Mouse (Mus musculus): ENCODE measurements around the gene Slain1. TPM values are rescaled to one million over a fixed set of nuclear protein-coding genes. Genes with fewer than 3 reads are reported as not detected.
"Not testable (repeated sequence)": the region's sequence is repeated elsewhere in the genome, so short reads cannot be mapped to it uniquely, and the experiment has no call there.

The Slain1 gene
- total RNA-seq, 2 experiments from 2014 or later = 58.9 to 66.6 TPM

DNA sequence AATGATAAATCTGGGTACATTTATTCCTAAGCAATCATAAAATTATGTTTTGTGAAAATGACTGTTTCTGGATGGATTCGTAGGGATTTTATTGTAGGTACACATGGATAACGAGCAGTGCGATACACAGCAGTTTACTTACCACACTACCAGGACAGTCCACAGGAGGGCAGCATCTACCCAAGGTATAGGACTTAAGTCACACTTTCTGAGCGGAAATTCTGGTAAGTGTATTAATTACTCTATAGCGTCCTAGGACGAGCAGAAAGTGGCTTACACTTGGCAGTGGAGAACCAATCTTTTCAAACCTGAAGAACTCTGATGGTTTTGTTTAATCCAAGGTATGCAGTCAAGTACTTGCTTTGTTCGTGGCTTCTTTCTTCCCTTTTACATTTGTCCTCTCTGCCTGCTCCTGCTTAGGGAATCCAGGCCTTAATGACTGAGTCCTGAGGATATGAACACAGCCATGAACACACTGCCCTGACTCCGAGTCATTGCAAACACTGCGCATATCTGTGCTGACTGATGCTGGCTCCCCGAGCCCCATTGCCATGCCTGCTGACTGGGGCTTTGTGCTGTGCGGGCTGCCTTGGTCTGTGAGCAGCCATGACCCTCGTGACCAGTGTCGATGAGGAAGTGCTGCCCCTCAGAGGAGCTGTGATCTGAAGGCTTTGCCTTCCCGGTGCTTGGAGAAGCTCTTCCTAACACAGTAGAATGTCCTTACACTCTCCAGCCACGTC lies 69.0 kb downstream of the Slain1 start:
- peak; percentile 81 to 99 for DNase-seq (ENCODE audit: extremely low spot score in 1 of 2, low spot score in 1 of 2)

DNA sequence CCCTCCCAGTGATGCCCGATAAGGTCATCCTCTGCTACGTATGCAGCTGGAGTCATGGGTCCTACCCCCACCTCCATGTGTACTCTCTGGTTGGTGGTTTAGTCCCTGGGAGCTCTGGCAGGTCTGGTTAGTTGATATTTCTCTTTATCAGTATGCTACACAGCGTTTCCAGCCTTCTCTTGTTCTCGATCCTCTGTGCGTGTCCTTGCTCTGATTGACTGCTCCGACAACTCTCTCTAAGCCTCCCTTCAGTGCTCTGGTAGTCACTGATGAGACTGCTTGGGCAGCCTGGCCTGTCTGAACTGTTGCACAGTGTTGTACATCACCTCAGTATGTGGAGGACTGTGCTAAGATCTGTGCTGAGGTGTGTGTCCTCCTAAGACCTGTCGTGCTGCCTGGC lies 70.1 kb downstream of the Slain1 start:
- no peak for DNase-seq (ENCODE audit: extremely low spot score in 1 of 2, low spot score in 1 of 2)

DNA sequence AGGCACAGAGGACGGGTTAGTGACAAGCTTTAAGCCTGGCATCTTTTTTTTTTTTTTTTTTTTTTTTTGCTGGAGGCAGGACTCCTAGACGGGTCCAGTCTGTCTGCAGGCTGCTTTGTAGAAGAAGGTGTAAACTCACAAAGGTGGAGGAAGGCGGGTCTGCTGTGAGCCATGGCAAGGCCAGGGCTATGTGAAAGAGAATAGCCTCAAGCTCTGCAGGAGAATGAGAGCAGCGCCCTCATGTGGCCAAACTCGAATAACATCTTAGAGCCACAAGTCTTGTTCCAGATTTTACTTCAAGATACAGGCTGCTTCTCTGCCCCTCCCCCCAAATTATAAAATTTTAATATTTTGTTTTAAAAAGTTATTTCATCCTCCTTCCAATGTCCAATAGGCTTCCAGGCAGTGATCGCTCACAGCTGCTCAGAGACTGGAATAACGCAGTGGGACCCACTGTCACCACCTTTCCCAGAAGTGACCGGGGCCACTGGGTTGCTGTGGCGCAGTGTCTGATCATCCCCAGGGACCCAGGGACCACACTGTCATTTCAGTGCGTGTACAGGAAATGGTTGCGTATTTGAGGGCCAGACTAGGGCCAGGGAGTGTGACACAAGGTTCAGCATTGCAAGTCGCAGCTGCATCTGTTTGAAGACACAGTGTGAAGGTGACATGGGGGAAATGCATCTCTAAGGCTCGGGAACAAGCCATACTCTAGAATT lies 70.8 kb downstream of the Slain1 start:
- DNase-seq (ENCODE audit: extremely low spot score in 1 of 2, low spot score in 1 of 2) = peak; percentile 38 to 85

DNA sequence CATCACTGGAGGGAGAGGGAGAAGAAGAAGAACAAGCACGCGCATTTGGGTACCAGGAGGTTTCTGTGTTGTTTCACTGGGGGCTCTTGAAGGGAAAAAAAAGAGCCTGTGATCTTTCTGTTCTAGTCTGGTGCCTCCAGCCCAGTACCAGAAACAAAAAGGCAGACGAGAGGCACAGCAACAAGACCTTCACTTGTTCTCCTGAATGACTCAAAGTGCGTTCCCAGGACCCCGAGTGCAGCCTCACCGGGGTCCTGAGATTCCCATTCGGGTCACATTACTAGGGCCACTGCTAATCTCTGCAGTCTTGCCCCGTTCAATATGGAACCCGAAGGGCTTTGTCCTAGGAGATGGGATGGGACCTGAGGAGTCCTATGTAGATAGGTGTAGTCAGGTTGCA lies 73.3 kb downstream of the Slain1 start:
- DNase-seq (ENCODE audit: extremely low spot score in 1 of 2, low spot score in 1 of 2) = no peak

DNA sequence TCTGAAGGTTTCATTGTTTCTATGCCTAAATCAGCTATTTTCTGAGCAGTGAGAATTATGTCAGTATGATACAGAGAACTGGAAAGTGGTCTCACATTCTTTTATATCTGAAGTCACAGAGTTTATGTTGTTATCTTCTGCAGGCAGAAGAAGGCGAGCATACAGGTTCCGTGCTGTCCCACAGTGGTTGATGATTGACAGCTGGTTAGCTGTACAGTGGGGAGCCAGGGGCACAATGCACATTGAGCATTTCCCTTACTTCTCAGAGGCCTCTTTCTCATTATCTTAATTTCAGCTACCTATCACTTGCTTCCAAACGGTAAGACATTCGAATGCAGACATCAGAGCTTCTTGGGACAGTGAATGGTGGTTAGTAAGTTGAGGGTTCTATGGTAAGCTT lies 73.8 kb downstream of the Slain1 start:
- no peak for DNase-seq (ENCODE audit: extremely low spot score in 1 of 2, low spot score in 1 of 2)

DNA sequence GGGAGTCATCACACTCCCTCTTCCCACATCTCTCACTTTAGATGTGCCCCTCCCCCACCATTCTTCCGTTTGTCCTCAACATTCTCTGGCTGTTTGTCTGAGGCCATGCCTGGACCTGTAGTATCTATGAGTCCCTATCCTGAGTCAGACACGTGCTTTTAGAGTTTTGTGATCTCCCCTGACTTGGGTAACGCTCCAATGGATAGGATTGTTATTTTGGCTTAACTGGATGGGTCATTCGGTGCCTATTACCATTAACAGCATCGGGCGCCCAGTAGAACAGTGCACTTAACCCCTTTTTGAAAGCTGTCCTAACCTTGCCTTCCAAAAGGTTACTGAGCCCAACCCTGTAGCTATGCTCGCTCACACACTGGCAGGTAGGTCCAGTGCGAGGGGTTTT lies 78.5 kb downstream of the Slain1 start:
- DNase-seq (ENCODE audit: extremely low spot score in 1 of 2, low spot score in 1 of 2) = no peak

DNA sequence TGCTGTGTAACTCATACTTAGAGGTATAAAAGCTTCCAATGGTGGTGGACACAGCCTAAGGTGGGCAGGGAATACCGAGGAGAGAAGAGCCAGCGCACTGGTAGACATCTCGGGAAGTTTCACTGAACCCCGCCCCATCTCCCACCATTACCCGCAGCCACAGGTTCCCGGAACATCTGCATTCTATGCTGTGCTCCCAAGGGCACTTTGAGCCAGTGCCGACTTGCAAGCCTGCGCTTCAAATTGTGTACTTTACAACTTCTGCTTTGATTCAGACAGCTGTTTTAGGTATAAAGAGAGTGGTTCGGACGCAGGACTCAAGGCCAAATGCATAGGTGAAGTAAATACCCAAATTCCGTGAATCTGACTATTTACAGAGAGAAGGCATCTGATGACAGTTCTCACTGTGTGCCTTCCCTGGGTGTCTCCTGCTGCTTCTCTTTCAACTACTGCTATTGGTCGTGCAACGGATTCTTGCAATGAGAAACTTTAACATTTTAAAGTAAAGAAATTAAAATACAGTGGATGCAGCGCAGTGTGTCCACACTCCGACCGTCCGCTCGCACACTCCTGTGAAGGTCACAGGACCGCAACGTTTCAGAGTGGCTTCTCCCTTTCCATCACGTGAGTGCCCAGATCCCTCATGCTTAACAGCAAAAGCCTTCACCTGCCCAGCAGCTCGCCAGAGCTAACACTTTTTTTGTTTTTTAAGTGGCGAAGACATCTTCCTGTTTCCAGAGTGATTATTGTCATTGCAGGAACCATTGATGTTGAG lies 79.1 kb downstream of the Slain1 start:
- DNase-seq (ENCODE audit: extremely low spot score in 1 of 2, low spot score in 1 of 2) = no peak

DNA sequence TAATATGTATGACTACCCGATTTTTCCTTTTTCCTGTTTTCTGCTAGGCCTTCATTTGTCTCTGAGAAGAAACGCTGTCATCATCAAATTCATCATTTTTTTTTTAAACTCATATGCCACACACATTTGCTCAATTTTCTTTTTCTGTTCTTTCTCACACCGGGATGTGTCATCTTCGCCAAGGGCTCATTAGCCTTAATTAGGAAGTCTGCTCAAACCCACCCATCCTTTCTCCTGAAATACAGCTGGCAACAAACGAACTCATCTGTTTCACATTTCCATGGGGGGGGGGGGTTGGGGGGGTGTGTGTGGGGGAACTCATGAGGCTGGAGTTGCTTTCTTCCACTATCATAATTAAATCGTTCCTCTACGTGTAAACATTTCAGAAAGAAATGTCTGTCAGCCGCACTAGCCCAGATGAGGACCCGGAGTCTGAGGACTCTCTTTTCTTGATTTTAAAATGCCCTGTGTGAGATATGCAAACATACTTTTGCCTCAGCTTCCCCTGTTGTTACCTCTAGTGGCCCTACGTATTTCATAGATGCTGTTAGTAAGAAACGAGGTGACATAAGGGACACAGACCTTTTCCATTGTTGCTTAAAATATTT lies 79.8 kb downstream of the Slain1 start:
- DNase-seq (ENCODE audit: extremely low spot score in 1 of 2, low spot score in 1 of 2) = no peak

DNA sequence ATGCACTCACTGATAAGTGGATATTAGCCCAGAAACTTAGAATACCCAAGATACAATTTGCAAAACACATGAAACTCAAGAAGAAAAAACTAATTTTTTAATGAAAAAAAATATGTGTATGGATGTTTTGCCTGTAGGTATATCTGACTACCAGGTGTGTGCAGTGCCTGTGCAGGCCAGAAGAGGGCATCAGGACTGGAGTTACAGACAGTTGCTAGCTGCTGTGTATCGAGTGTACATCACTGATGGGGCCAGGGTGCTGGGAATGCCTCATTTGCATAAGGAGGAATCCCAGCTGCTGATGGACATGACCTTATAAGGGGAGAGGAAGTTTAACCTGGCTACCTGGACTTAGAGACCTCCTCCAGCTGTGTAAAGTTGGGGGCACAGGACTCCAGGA lies 82.6 kb downstream of the Slain1 start:
- DNase-seq (ENCODE audit: extremely low spot score in 1 of 2, low spot score in 1 of 2) = no peak

DNA sequence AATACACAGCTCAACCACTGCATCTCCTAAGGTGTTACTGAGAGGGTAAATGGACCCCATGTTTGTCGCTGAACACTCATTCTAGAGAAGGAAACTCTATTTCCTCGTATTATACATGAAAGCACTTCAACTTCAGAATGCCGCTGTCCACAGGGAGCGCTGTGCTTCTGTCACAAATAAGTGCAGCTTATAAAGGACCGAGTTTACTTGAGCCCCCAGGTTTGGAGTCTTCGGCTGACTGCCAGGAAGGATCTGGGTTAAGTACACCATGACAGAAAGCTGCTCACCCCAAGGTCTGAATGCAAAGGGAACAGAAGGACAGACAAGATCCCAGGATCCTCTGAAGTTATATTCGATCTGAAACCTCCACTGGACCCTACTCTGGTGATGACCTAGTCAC lies 91.2 kb downstream of the Slain1 start:
- no peak for DNase-seq (ENCODE audit: extremely low spot score in 1 of 2, low spot score in 1 of 2)

DNA sequence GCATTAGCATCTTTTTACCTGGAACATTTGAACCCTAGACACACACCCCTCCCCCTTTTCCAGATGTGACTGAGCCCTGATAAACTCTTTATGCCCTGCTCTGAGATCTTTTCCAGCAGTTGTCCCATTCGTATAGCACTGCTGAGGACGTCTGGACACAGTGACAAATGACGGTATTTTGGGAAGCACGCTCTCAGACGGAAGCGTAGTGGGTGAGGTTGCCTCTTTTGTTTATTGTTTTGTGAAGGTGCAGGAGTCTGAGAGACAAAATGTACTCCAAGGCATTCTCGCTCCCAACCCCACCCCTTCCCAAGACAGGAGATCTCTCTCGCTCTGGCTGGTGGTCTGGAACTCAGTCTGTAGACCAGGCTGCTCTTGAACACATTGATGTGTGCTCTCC lies 92.1 kb downstream of the Slain1 start:
- no peak for DNase-seq (ENCODE audit: extremely low spot score in 1 of 2, low spot score in 1 of 2)

DNA sequence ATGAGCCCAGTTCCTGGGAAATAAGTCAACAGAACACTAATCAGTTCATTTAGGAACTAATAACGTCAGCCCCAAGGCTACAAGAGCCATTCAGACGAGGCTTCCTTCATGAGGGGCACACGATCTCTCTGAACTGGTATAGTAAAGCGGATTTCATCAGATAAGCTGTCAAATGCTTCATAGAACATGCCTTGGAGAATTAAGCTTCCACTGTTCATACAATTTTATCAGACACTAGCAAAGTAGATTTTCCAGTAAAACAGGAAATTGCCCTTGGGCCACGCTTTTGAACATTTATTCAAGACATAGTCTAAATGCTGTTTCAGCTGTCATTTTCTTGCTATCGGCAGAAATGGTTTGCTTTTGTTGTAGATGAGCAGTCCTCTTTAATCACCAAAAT lies 97.3 kb downstream of the Slain1 start:
- no peak for DNase-seq (ENCODE audit: extremely low spot score in 1 of 2, low spot score in 1 of 2)

DNA sequence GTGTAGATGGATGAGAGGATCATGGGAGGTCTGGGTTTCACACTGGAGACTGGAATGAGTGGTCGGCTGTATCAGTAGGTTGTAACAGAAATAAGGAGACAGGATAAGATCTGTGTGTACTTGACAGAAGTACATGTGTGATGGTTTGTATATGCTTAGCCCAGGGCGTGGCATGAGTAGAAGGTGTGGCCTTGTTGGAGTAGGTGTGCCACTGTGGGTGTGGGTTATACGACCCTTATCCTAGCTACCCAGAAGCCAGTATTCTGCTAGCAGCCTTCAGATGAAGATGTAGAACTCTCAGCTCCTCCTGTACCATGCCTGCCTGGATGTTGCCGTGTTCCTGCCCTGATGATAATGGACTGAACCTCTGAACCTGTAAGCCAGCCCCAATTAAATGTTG lies 100.6 kb downstream of the Slain1 start:
- DNase-seq (ENCODE audit: extremely low spot score in 1 of 2, low spot score in 1 of 2) = not testable (repeated sequence)

DNA sequence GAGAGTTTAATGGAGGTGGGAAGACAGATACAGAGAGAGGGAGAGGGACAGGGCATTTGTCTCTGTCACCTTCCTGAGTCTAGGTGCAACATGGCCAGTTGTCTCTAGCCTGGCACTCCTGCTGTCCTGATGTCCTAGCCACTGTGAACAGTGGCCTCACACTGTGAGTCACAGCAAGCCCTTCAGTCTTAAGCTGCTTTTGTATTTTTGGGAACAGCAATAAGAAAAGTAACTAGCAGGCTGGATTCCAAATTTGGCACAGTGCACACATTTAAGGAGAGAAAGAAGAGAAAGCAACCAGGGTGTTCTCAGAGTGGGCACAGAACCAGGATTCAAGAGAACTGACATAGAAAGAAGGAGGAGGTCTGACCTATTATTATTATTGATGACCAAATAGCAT lies 101.4 kb downstream of the Slain1 start:
- DNase-seq (ENCODE audit: extremely low spot score in 1 of 2, low spot score in 1 of 2) = no peak

DNA sequence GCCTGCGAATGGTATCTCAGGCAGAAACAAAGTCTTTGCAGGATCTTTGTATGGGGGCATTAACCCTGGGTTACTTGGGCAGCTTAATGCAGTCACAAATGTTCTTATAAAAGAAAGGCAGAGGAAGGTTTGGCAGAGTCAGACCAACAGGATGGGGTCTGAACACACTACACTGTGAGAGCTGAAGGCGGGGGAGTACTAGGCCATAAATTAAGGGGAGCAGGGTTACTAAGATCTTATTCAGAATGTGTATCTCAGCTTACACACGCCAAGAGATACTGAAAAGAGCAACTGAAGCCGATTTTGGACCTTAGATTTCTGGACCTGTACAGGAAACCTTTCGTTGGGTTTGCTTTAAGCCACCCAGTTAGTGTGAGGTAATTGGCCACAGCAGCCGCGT lies 102.7 kb downstream of the Slain1 start:
- no peak for DNase-seq (ENCODE audit: extremely low spot score in 1 of 2, low spot score in 1 of 2)

DNA sequence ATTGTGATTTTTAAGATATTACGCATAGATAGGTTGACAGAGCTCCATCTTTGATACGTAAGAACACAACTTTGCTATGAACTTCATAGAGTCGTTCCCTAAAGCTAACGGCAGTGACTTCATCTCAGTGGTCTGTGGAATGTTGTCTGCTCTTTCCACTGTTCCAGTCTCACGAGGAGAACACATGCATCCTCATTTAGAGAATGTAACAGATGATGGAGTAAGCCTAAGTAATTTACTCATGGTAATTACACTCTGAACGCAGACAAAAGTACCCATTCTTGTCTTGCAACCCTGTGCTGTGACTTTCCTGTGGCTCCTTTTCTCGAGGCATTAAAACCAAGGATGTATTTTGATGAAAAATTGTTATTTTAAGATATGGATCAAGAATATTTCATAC lies 104.0 kb downstream of the Slain1 start:
- no peak for DNase-seq (ENCODE audit: extremely low spot score in 1 of 2, low spot score in 1 of 2)

DNA sequence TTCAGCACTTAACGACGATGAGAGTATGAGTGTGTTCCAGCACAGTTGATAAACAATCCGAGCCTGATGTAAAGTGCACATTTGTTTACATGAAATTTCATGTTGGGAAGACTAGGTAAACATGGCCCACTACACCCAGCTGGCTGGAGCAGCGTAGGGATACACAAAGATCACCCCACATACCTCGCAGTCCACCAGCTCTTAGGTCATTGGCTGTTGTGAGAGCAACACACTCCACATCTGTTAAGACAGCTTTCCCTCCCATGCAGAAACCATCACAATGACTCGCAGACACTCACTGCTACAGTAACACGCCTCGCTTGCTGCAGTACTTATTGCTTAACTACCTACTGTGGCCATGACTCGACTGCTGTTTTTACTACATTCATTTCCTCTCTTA lies 104.4 kb downstream of the Slain1 start:
- DNase-seq (ENCODE audit: extremely low spot score in 1 of 2, low spot score in 1 of 2) = no peak
